In the genomic region with DNA sequence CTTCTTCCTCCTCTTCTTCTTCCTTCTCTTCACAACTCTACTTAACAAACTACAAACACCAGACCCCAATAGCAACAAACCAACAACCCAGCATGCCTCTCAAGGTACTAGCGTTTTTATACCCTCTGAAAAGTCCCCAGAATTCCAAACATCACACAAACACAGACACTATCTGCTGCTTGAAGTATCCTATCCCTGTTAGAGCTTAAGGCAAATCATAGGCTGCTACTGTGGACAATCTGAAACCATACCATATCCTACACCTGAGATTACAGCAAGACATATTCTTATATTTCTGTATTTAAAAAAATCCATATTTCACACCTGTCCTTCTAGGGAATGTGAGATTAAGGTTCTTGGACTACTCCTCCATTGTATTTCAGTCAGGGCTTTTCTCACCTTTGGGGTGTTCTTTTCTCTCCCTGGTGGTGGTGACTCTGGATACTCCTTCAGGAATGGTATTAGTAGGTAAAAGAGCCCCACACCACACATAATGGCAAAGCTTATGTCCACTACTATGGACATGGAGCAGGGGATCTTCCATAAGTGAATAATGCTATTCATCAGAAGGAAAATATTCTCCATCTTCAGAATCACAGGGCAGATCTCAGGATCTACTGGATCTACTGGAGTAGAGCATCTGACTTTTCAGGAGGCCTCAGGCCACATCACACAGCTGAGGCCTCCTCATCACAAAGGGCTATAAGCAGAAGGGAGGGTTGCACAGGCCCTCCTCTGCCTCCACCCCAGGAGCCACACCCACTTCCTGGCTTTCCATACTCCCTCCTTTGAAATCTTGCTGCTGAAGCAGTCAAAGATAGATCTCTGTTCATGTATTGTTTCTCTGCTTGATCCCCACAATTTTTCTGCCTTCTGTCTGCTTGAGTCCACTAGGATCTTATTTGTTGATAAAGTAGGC, we compare ENCODE assay signal across 8 mouse cellular contexts. TPM values are rescaled to one million over a fixed set of nuclear protein-coding genes. Genes with fewer than 3 reads are reported as not detected.
DNase-seq lines count a peak whose midpoint lies in the region; ATAC-seq and TF ChIP-seq lines count a peak whose summit lies in the region.

A gene (minus strand): TSS at position 619 of the 919 bp plus-strand sequence.

- 43% methylated on average over 1 of the region's 1 CpGs for WGBS in forebrain, embryonic 10.5 days
- WGBS in heart, embryonic 14.5 days = 29% methylated on average over 1 of the region's 1 CpGs
- WGBS in liver, embryonic 14.5 days (ENCODE audit: insufficient replicate concordance) = 13% methylated on average over 1 of the region's 1 CpGs
- 48% methylated on average over 1 of the region's 1 CpGs for WGBS in neural tube, embryonic 11.5 days

- peak; percentile 85 for ATAC-seq in heart, embryonic 14.5 days (ENCODE audit: insufficient number of reproducible peaks, insufficient read depth, low FRiP score, low read depth)
- peak; percentile 65 for ATAC-seq in liver, embryonic 14.5 days (ENCODE audit: insufficient read depth)
- ATAC-seq in neural tube, embryonic 11.5 days (ENCODE audit: insufficient read depth, low FRiP score, low TSS enrichment) = peak; percentile 80

- TF ChIP-seq EP300 in liver, embryonic 14.5 days (IDR thresholded peaks at IDR 0.05; ENCODE audit: low read depth) = no peak

- H3K4me1 ChIP-seq in forebrain, embryonic 10.5 days = no peaks in the 10 kb centered on the region
- no peaks in the 10 kb centered on the region for H3K4me1 ChIP-seq in heart, embryonic 14.5 days (ENCODE audit: control insufficient read depth in 2 of 2, insufficient read depth in 2 of 2, low read length in 2 of 2)
- H3K4me1 ChIP-seq in liver, embryonic 14.5 days (replicated peaks; ENCODE audit: control insufficient read depth in 2 of 2, insufficient read depth in 2 of 2, low read length in 1 of 2) = no peaks in the 10 kb centered on the region
- no peaks in the 10 kb centered on the region for H3K4me1 ChIP-seq in neural tube, embryonic 11.5 days (ENCODE audit: control insufficient read depth, insufficient read depth, low read length)

- H3K9me3 ChIP-seq in forebrain, embryonic 10.5 days = no peaks in the 10 kb centered on the region
- peaks cover 3% of the 10 kb centered on the region; the same call in 1 of the 2 replicates for H3K9me3 ChIP-seq in heart, embryonic 14.5 days (ENCODE audit: control insufficient read depth, low read length)
- H3K9me3 ChIP-seq in liver, embryonic 14.5 days (ENCODE audit: control insufficient read depth, low read length) = no peaks in the 10 kb centered on the region; the same call in 1 of the 2 replicates
- no peaks in the 10 kb centered on the region for H3K9me3 ChIP-seq in neural tube, embryonic 11.5 days (ENCODE audit: control insufficient read depth, low read length)

- no peak for TF ChIP-seq CTCF in liver, embryonic 14.5 days (IDR thresholded peaks at IDR 0.05; ENCODE audit: low read depth)

- no peaks in the 10 kb centered on the region for H3K27me3 ChIP-seq in forebrain, embryonic 10.5 days (ENCODE audit: poor library complexity, severe bottlenecking)
- no peaks in the 10 kb centered on the region for H3K27me3 ChIP-seq in heart, embryonic 14.5 days (ENCODE audit: control insufficient read depth, insufficient read depth, low read length)
- no peaks in the 10 kb centered on the region for H3K27me3 ChIP-seq in liver, embryonic 14.5 days (ENCODE audit: control insufficient read depth, insufficient read depth, low read length)
- no peaks in the 10 kb centered on the region for H3K27me3 ChIP-seq in neural tube, embryonic 11.5 days (ENCODE audit: control insufficient read depth, insufficient read depth, low read length)

- H3K4me3 ChIP-seq in forebrain, embryonic 10.5 days = no peak within 1 kb of the TSS
- no peak within 1 kb of the TSS for H3K4me3 ChIP-seq in heart, embryonic 14.5 days (ENCODE audit: control insufficient read depth in 1 of 2, insufficient read depth in 1 of 2, low read depth in 1 of 2, low read length in 2 of 2)
- H3K4me3 ChIP-seq in liver, embryonic 14.5 days (ENCODE audit: insufficient read depth in 1 of 2, low read depth in 2 of 2, low read length in 2 of 2) = no peak within 1 kb of the TSS
- H3K4me3 ChIP-seq in neural tube, embryonic 11.5 days (ENCODE audit: low read depth, low read length) = no peak within 1 kb of the TSS

- no peaks in the 10 kb centered on the region for H3K36me3 ChIP-seq in forebrain, embryonic 10.5 days (replicated peaks)
- H3K36me3 ChIP-seq in heart, embryonic 14.5 days (ENCODE audit: control insufficient read depth, insufficient read depth, low read length) = no peaks in the 10 kb centered on the region
- no peaks in the 10 kb centered on the region for H3K36me3 ChIP-seq in liver, embryonic 14.5 days (replicated peaks; ENCODE audit: control insufficient read depth, insufficient read depth, low read depth)
- H3K36me3 ChIP-seq in neural tube, embryonic 11.5 days (ENCODE audit: control insufficient read depth, insufficient read depth, low read length) = no peaks in the 10 kb centered on the region

- H3K9ac ChIP-seq in heart, embryonic 14.5 days (ENCODE audit: low read length) = no peak within 1 kb of the TSS
- no peak within 1 kb of the TSS for H3K9ac ChIP-seq in liver, embryonic 14.5 days (replicated peaks)
- no peak within 1 kb of the TSS for H3K9ac ChIP-seq in neural tube, embryonic 11.5 days (ENCODE audit: low read length)

- H3K4me2 ChIP-seq in heart, embryonic 14.5 days (ENCODE audit: low read length) = no peak within 1 kb of the TSS
- H3K4me2 ChIP-seq in liver, embryonic 14.5 days (ENCODE audit: low read depth) = no peak within 1 kb of the TSS
- H3K4me2 ChIP-seq in neural tube, embryonic 11.5 days (ENCODE audit: low read depth) = no peak within 1 kb of the TSS

- no peak within 1 kb of the TSS for H3K27ac ChIP-seq in forebrain, embryonic 10.5 days
- no peak within 1 kb of the TSS for H3K27ac ChIP-seq in heart, embryonic 14.5 days (replicated peaks in 1 of 2; ENCODE audit: control insufficient read depth in 1 of 2, insufficient read depth in 1 of 2, low read depth in 2 of 2, low read length in 2 of 2)
- no peak within 1 kb of the TSS for H3K27ac ChIP-seq in liver, embryonic 14.5 days
- no peak within 1 kb of the TSS for H3K27ac ChIP-seq in neural tube, embryonic 11.5 days (ENCODE audit: low read depth, low read length)

- DNase-seq in CD4-positive helper T cell, adult 2 months (ENCODE audit: low read depth, low spot score) = peak; percentile 25
- DNase-seq in adrenal gland, postnatal 4 days (ENCODE audit: low spot score in 2 of 2) = peak; percentile 10 to 18
- peak; percentile 25 for DNase-seq in forebrain, embryonic 10.5 days (ENCODE audit: extremely low spot score, low spot score)
- DNase-seq in kidney, postnatal 14 days = peak; percentile 16
- no peak for DNase-seq in liver, embryonic 14.5 days (ENCODE audit: low read depth in 3 of 3, low spot score in 3 of 3)
- DNase-seq in neural tube, embryonic 11.5 days (ENCODE audit: low spot score) = no peak
- peak; percentile 2 for DNase-seq in thymus, postnatal 25 days

RNA-seq across cellular contexts. Expression of the gene that starts here (rescaled TPM):
- total RNA-seq in adrenal gland, postnatal 4 days (2021) = not detected
- not detected in 2 replicates for polyA plus RNA-seq in forebrain, embryonic 10.5 days (2016; fragmentation: Nextera tagmentation; extraction: Ambion mirVana)
- not detected in 2 replicates for polyA plus RNA-seq in heart, embryonic 14.5 days (2014; fragmentation: Nextera tagmentation; extraction: Ambion mirVana)
- not detected in 2 replicates for polyA plus RNA-seq in liver, embryonic 14.5 days (2012; rRNA removed)
- not detected in 2 replicates for polyA plus RNA-seq in liver, embryonic 14.5 days (2014; fragmentation: Nextera tagmentation; extraction: Ambion mirVana)
- polyA plus RNA-seq in neural tube, embryonic 11.5 days (2014; fragmentation: Nextera tagmentation; extraction: Ambion mirVana) = not detected in 2 replicates

Comparison
In these comparisons a context has a peak if more than half of its experiments do, and no peak if none do; other contexts are left out.
1. Peak in DNase-seq in adrenal gland, postnatal 4 days; RNA of the gene not detected or under 1 TPM.
2. Peak in DNase-seq in forebrain, embryonic 10.5 days; RNA of the gene not detected or under 1 TPM.
3. Peak in ATAC-seq in heart, embryonic 14.5 days; RNA of the gene not detected or under 1 TPM.
4. Peak in ATAC-seq in liver, embryonic 14.5 days; RNA of the gene not detected or under 1 TPM.
5. Peak in ATAC-seq in neural tube, embryonic 11.5 days; RNA of the gene not detected or under 1 TPM.
6. DNase-seq: peak in CD4-positive helper T cell, adult 2 months (single experiment), kidney, postnatal 14 days (single experiment) and thymus, postnatal 25 days (single experiment); none in liver, embryonic 14.5 days (0 of 3) and neural tube, embryonic 11.5 days (single experiment).
7. Peak in every context shown above with its lines, with median percentiles within 50 percentile points of each other: ATAC-seq.